Mouse (Mus musculus) E14TG2a.4 (cell line): ENCODE results near the gene Xrcc1.

Experiments
- CTCF ChIP-seq: conservative IDR thresholded peaks from 2 replicates; pipeline ENCODE4 v1.5.1; 2014; ENCODE audit warnings: low read length
- POU5F1 ChIP-seq: IDR thresholded peaks from 2 replicates; pipeline ENCODE4 v1.6.1; 2014; ENCODE audit warnings: low read length, borderline replicate concordance

GRCm38 (mm10) chr7:24599211-24600067 lies 53.4 kb downstream of the Xrcc1 start:
- TF ChIP-seq CTCF (peak; percentile 70), POU5F1 (no peak)
